Mouse (Mus musculus): Measurements from ENCODE around the gene Wee2.

DNA sequence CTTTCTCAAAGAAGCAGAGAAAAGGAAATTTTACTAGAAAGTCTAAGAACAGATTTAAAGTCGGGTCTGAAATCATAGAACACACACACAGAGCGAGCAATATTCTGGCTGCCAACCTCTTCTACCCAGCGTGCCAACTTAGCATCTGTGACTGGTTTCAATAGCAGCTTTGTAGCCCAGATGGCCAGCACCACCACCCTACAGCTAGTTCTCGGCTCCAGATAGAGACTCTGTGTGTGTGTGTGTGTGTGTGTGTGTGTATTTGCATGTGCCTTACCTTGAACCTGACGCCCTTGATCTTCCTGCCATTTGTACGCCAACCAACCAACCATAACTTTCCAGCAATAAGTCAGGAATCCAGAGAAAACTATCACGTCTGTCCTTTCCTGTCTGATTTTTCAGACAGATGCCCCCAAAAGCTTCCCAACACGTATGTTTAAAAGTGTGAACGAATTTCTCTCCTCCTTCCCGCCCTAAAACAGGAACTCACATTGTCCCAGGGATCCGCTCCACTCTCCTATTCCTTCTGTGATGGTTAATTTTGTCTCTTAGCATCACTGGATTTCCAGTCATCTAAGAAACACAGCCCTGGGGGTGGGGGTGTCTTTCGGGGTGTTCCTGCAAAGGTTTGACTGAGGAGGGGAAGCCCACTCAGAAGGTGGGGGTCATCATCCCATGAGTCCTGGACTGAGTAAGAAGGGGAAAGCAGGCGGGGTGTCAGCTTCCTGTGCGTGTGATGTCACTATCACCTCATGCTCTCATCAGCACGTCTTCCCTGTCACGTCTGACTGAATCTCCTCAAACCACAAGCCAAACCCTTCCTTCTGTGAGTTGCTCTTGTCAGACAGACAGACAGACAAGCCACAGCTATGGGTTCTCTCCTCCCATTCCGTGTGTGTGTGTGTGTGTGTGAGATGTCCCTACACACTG is 6.3 kb upstream of the Wee2 start:
- TF ChIP-seq POLR2A (IDR thresholded peaks at IDR 0.05; ENCODE audit: control insufficient read depth, low read depth, low read length) (no peak), CTCF (IDR thresholded peaks at IDR 0.05; ENCODE audit: control insufficient read depth, insufficient read depth, insufficient replicate concordance, low read depth, low read length) (no peak)

All from testis, adult 2 months (tissue).